Mouse (Mus musculus) CH12.LX (cell line): ENCODE measurements around the gene Sh2d4b. TPM values are rescaled to one million over a fixed set of nuclear protein-coding genes. Genes with fewer than 3 reads are reported as not detected.

Experiments
- DNase-seq: peaks from one replicate; pipeline ENCODE4 v3.0.0-alpha.2; 2013; ENCODE audit errors: extremely low read depth
- H3K27ac ChIP-seq: 2 replicates; pipeline ENCODE4 v1.5.1; 2012; ENCODE audit warnings: low read depth, mild to moderate bottlenecking, control low read depth, moderate library complexity; ENCODE audit not compliant: insufficient read depth
- H3K27me3 ChIP-seq: replicated peaks from 2 replicates; pipeline ENCODE3; 2012; ENCODE audit warnings: inconsistent platforms
- H3K36me3 ChIP-seq, 2 experiments: replicated peaks in 1 of 2; 2 replicates each; pipeline versions ENCODE3 to v1.6.1; 2012; ENCODE audit warnings: inconsistent platforms in 1 of 2, low read length in 1 of 2, mild to moderate bottlenecking in 1 of 2, mixed read lengths in 1 of 2, moderate library complexity in 1 of 2; ENCODE audit not compliant: control insufficient read depth in 1 of 2, insufficient read depth in 1 of 2
- H3K4me1 ChIP-seq, 2 experiments: 2 replicates each; pipeline ENCODE4 v1.6.1; 2012; ENCODE audit warnings: inconsistent platforms in 1 of 2, moderate library complexity in 1 of 2; ENCODE audit not compliant: insufficient read depth in 2 of 2, control insufficient read depth in 1 of 2
- H3K4me2 ChIP-seq: 2 replicates; pipeline ENCODE4 v1.6.1; 2012; ENCODE audit warnings: low read depth, mild to moderate bottlenecking, control low read depth; ENCODE audit not compliant: poor library complexity, insufficient read depth, severe bottlenecking
- H3K4me3 ChIP-seq, 3 experiments: fragments of 150-350 bp in 1 of 3; sonication (generic) in 1 of 3; replicated peaks in 1 of 3; 2 replicates each; pipeline versions ENCODE3 to v1.5.1; 2011 to 2012; ENCODE audit warnings: low read depth in 2 of 3, low read length in 2 of 3, mild to moderate bottlenecking in 2 of 3, moderate library complexity in 2 of 3, control low read depth in 1 of 3, improper control_type of control experiment in 1 of 3, inconsistent platforms in 1 of 3, mixed read lengths in 1 of 3; ENCODE audit not compliant: poor library complexity in 1 of 3
- H3K79me2 ChIP-seq: replicated peaks from 2 replicates; pipeline ENCODE4 v1.6.1; 2012; ENCODE audit warnings: mild to moderate bottlenecking, moderate library complexity; ENCODE audit not compliant: control insufficient read depth, poor library complexity, insufficient read depth, severe bottlenecking; ENCODE audit errors: extremely low read depth
- H3K9ac ChIP-seq: 2 replicates; pipeline ENCODE4 v1.6.1; 2012; ENCODE audit warnings: low read depth, mild to moderate bottlenecking, control low read depth, moderate library complexity; ENCODE audit not compliant: insufficient read depth
- H3K9me3 ChIP-seq: replicated peaks from 2 replicates; pipeline ENCODE3; 2012; ENCODE audit warnings: low read length, inconsistent platforms, mixed read lengths
- CTCF ChIP-seq, 2 experiments: IDR thresholded peaks in 1 of 2; conservative IDR thresholded peaks in 1 of 2; 2 replicates each; pipeline ENCODE4 v1.5.1; 2011 to 2012; ENCODE audit warnings: low read depth in 2 of 2, low read length in 2 of 2, improper control_type of control experiment in 1 of 2, inconsistent platforms in 1 of 2, mild to moderate bottlenecking in 1 of 2, moderate library complexity in 1 of 2
- ELF1 ChIP-seq: IDR thresholded peaks from 2 replicates; pipeline ENCODE4 v1.6.1; 2014; ENCODE audit warnings: low read depth, mild to moderate bottlenecking, inconsistent platforms, low read length, improper control_type of control experiment
- EP300 ChIP-seq: IDR thresholded peaks from 2 replicates; pipeline ENCODE4 v1.6.1; 2011; ENCODE audit warnings: low read length, improper control_type of control experiment
- ETS1 ChIP-seq: conservative IDR thresholded peaks from 2 replicates; pipeline ENCODE4 v1.6.1; 2012; ENCODE audit warnings: low read depth, mild to moderate bottlenecking, inconsistent platforms, low read length, improper control_type of control experiment, moderate library complexity
- GABPA ChIP-seq: IDR thresholded peaks from 2 replicates; pipeline ENCODE4 v1.6.1; 2012; ENCODE audit warnings: low read depth, low read length, improper control_type of control experiment, inconsistent platforms; ENCODE audit not compliant: insufficient replicate concordance
- HCFC1 ChIP-seq: IDR thresholded peaks from 2 replicates; pipeline ENCODE4 v1.6.1; 2012; ENCODE audit warnings: low read depth, mild to moderate bottlenecking, inconsistent platforms, low read length, improper control_type of control experiment
- IRF4 ChIP-seq: IDR thresholded peaks from 2 replicates; pipeline ENCODE4 v1.6.1; 2014; ENCODE audit warnings: low read depth, mild to moderate bottlenecking, inconsistent platforms, low read length, improper control_type of control experiment
- JUN ChIP-seq: IDR thresholded peaks from 2 replicates; pipeline ENCODE4 v1.6.1; 2011; ENCODE audit warnings: low read depth, mild to moderate bottlenecking, low read length, improper control_type of control experiment, moderate library complexity; ENCODE audit not compliant: insufficient read depth
- JUND ChIP-seq: conservative IDR thresholded peaks from 2 replicates; pipeline ENCODE4 v1.6.1; 2011; ENCODE audit warnings: low read depth, low read length, improper control_type of control experiment
- KAT2A ChIP-seq: IDR thresholded peaks from 2 replicates; pipeline ENCODE4 v1.6.1; 2012; ENCODE audit warnings: low read length, improper control_type of control experiment, inconsistent platforms; ENCODE audit not compliant: insufficient replicate concordance
- MAFK ChIP-seq: IDR thresholded peaks from 2 replicates; pipeline ENCODE4 v1.6.1; 2011; ENCODE audit warnings: low read length, improper control_type of control experiment; ENCODE audit not compliant: insufficient replicate concordance
- MAZ ChIP-seq: IDR thresholded peaks from 2 replicates; pipeline ENCODE4 v1.6.1; 2012; ENCODE audit warnings: low read depth, mild to moderate bottlenecking, inconsistent platforms, low read length, improper control_type of control experiment, moderate library complexity
- MXI1 ChIP-seq: IDR thresholded peaks from 2 replicates; pipeline ENCODE4 v1.6.1; 2011; ENCODE audit warnings: mild to moderate bottlenecking, low read depth, low read length, improper control_type of control experiment
- MYC ChIP-seq: IDR thresholded peaks from 2 replicates; pipeline ENCODE4 v1.6.1; 2011; ENCODE audit warnings: low read depth, mild to moderate bottlenecking, improper control_type of control experiment, low read length
- NELFE ChIP-seq: IDR thresholded peaks from 2 replicates; pipeline ENCODE4 v1.6.1; 2011; ENCODE audit warnings: low read depth, low read length, improper control_type of control experiment
- NRF1 ChIP-seq: IDR thresholded peaks from 2 replicates; pipeline ENCODE4 v1.6.1; 2014; ENCODE audit warnings: low read depth, mild to moderate bottlenecking, inconsistent platforms, low read length, improper control_type of control experiment, moderate library complexity
- POLR2A ChIP-seq: IDR thresholded peaks from 2 replicates; pipeline ENCODE4 v1.6.1; 2011; ENCODE audit warnings: low read depth, mild to moderate bottlenecking, improper control_type of control experiment, low read length
- SMC3 ChIP-seq: IDR thresholded peaks from 2 replicates; pipeline ENCODE4 v1.6.1; 2011; ENCODE audit warnings: low read depth, low read length, improper control_type of control experiment
- TCF12 ChIP-seq: IDR thresholded peaks from 2 replicates; pipeline ENCODE4 v1.6.1; 2014; ENCODE audit warnings: low read depth, mild to moderate bottlenecking, inconsistent platforms, low read length, improper control_type of control experiment
- ZC3H11A ChIP-seq: IDR thresholded peaks from 2 replicates; pipeline ENCODE4 v1.6.1; 2012; ENCODE audit warnings: low read depth, mild to moderate bottlenecking, inconsistent platforms, low read length, improper control_type of control experiment
- ZKSCAN1 ChIP-seq: IDR thresholded peaks from 2 replicates; pipeline ENCODE4 v1.6.1; 2012; ENCODE audit warnings: low read depth, inconsistent platforms, low read length, improper control_type of control experiment, borderline replicate concordance
- ZNF384 ChIP-seq: IDR thresholded peaks from 2 replicates; pipeline ENCODE4 v1.6.1; 2012; ENCODE audit warnings: low read depth, low read length, improper control_type of control experiment, inconsistent platforms
- dilution Hi-C: fragments of 300-500 bp; cut with MboI; formaldehyde crosslinking; loops from 2 replicates; pipeline ENCODE4 v1.14.3; 2020; ENCODE audit warnings: low sequenced_read_pairs; ENCODE audit not compliant: extremely low pct_unique_long_range_greater_than_20kb, extremely low pct_ligation_motif_present
- in situ Hi-C: fragments of 300-500 bp; cut with MboI; formaldehyde crosslinking; loops from 3 replicates; pipeline ENCODE4 v1.14.3; 2019; ENCODE audit warnings: low sequenced_read_pairs, low pct_ligation_motif_present, low pct_unique_long_range_greater_than_20kb, mixed read lengths
- polyA plus RNA-seq: library from polyadenylated mRNA; unstranded; fragments of >175 nt; gene quantifications from 2 replicates; pipeline ENCODE4 v1.2.1, GENCODE M21; 2012; ENCODE audit warnings: low read depth; ENCODE audit not compliant: insufficient read length
- total RNA-seq, 2 experiments: library from RNA; depleted of rRNA; stranded (reverse); fragments of 300-350 nt in 1 of 2; fragments of >200 nt in 1 of 2; gene quantifications; 2 replicates each; pipeline ENCODE4 v1.2.3; 2012 to 2014

Sh2d4b gene
- total RNA-seq (2012; rRNA removed) (0.04 TPM in 1 of 2 replicates, not detected in the other), total RNA-seq (2014; rRNA removed) (not detected in 2 replicates), polyA plus RNA-seq (0.12 and 0.17 TPM in 2 replicates)

- no peaks in the 10 kb centered on the region for H3K9me3 ChIP-seq
- peaks cover 0 to 14% of the 10 kb centered on the region in 2 experiments; a peak in 2 of 4 replicates for H3K4me1 ChIP-seq
- DNase-seq = no peak
- H3K27me3 ChIP-seq = peaks cover 2% of the 10 kb centered on the region
- no peak for TF ChIP-seq JUN
- no peak for TF ChIP-seq TCF12
- no peak for TF ChIP-seq NELFE
- no peak for TF ChIP-seq ZNF384
- TF ChIP-seq POLR2A = no peak
- no peak for TF ChIP-seq JUND
- dilution Hi-C loops = no loop called here
- H3K9ac ChIP-seq = no peak within 1 kb of the TSS
- H3K4me3 ChIP-seq = no peak within 1 kb of the TSS
- no peaks in the 10 kb centered on the region for H3K36me3 ChIP-seq
- no peaks in the 10 kb centered on the region for H3K79me2 ChIP-seq
- no peak within 1 kb of the TSS for H3K27ac ChIP-seq
- in situ Hi-C loops = no loop called here
- no peak within 1 kb of the TSS for H3K4me2 ChIP-seq
These were observed at the start of gene Sh2d4b for GRCm38 (mm10) chr14:40893196-40893595. Sh2d4b (minus strand) TSS chr14:40893266.

DNA sequence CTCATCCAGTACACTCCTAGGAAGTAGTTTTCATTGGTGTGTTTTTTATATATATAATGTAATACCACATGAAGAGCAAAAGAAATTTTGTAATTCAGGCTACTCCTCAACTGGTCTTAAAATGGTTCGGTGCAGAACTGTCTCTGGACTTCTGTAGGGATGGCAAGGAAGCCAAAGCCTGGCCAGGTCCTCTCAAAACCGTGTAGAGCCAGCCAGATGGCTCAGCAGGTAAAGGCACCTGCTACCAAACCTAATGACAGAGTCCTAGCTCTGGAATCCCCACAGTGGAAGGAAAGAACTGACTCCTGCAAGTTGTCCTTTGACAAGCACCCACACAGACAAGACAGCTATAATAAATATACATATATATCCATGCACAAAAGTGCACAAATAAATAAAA, 49.4 kb upstream of the Sh2d4b start:
- in situ Hi-C loops = no loop called here
- no peak overlapping the region for H3K4me2 ChIP-seq
- H3K4me3 ChIP-seq = no peak overlapping the region
- H3K4me1 ChIP-seq = peaks cover 6 to 52% of the 10 kb centered on the region in 2 experiments; a peak in 3 of 4 replicates
- no peaks in the 10 kb centered on the region for H3K27me3 ChIP-seq
- H3K27ac ChIP-seq = no peak overlapping the region
- dilution Hi-C loops = no loop called here
- H3K9ac ChIP-seq = no peak overlapping the region
- DNase-seq = no peak
- peaks cover 0 to 41% of the 10 kb centered on the region in 2 experiments for H3K36me3 ChIP-seq
- H3K9me3 ChIP-seq = no peaks in the 10 kb centered on the region
- TF ChIP-seq ETS1 = no peak
- no peak for TF ChIP-seq IRF4
- no peak for TF ChIP-seq HCFC1
- no peak for TF ChIP-seq ELF1
- no peak for TF ChIP-seq EP300
- no peak for TF ChIP-seq SMC3
- no peak for TF ChIP-seq MXI1
- TF ChIP-seq CTCF (conservative IDR thresholded peaks at IDR 0.05 in 1 of 2, IDR thresholded peaks at IDR 0.05 in 1 of 2; ENCODE audit: low read depth in 2 of 2, low read length in 2 of 2) = no peak
- TF ChIP-seq GABPA = no peak
- TF ChIP-seq KAT2A = no peak
- TF ChIP-seq ZKSCAN1 = no peak
- no peak for TF ChIP-seq NRF1
- TF ChIP-seq MAFK = no peak
- no peak for TF ChIP-seq ZC3H11A
- TF ChIP-seq MYC = no peak
- no peak for TF ChIP-seq MAZ
- H3K79me2 ChIP-seq = peaks cover 24% of the 10 kb centered on the region
